Mouse (Mus musculus): ENCODE data around the gene Map3k3.
"Not testable (repeated sequence)": the region's sequence is repeated elsewhere in the genome, so short reads cannot be mapped to it uniquely, and the experiment has no call there.

Map3k3 gene

GRCm38 (mm10) chr11:106191716-106192115 lies 107.3 kb downstream of the Map3k3 start:
- in situ Hi-C loops (cut with MboI; ENCODE audit: low sequenced_read_pairs) = no loop called here

GRCm38 (mm10) chr11:106192241-106192640 lies 107.8 kb downstream of the Map3k3 start:
- in situ Hi-C loops (cut with MboI; ENCODE audit: low sequenced_read_pairs) = no loop called here

- in situ Hi-C loops (cut with MboI; ENCODE audit: low sequenced_read_pairs) = no loop called here
Measured at GRCm38 (mm10) chr11:106192657-106193370, 108.4 kb downstream of the Map3k3 start.

DNA sequence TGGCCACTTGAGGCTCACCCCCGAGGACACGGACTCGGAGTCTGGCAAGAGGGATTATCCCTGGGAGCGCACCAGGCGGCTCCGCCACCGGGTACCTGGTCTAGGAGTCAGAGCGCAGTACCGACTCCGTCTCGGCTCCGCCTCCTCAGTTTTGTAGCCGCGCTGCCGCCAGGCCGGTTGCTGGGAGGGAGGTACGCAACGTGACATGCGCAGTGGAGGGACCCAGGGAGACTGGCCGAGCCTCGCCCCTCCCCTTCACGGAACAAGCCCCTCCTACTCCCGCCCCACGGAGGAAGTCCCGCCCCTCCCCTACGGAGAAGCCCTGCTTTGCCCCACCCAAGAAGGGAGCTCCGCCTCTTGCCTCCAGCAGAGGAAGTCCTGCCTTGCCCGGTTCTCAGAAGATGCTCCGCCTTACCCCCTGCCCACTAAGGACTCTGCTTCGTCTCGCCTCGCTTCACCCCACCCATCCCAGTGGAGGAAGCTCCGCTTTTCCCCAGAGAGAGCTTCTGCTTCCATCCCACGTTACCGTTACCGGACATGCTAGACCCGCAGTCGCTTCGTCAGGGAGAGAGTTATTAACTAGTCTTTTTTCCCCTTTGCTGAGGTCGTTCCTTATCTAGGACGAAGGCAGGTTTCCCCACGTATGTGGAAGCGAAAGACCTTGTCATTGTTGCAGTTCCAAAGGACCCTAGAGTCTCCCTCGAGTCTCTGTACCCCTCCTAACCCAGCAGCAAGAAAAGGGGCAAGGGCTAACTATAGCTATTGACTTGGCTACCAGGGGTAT lies 109.2 kb downstream of the Map3k3 start:
- in situ Hi-C loops (cut with MboI; ENCODE audit: low sequenced_read_pairs) = no loop called here

GRCm38 (mm10) chr11:106194155-106194541 lies 109.7 kb downstream of the Map3k3 start:
- in situ Hi-C loops (cut with MboI; ENCODE audit: low sequenced_read_pairs) = no loop called here

- in situ Hi-C loops (cut with MboI; ENCODE audit: low sequenced_read_pairs) = no loop called here
Measured at GRCm38 (mm10) chr11:106194891-106195290, 110.5 kb downstream of the Map3k3 start.

DNA sequence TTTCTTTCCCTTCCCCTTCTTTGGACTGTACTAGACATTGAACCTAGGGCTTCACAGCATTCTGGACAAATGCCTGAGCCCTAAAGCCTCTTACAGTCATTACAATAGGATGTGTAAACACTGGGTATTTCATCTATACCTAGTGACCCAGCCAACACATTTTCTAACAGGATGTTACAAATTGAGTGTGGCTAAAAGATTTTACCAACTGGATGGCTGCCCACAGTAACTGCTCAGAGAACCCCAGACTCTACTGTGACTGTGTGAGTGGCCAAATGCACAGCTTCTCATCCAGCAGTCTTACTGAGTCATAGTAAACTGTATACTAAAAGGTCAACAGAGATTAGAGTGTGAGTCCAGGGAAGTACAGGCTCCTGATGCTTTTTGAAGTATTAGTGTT lies 110.9 kb downstream of the Map3k3 start:
- in situ Hi-C loops (cut with MboI; ENCODE audit: low sequenced_read_pairs) = no loop called here

GRCm38 (mm10) chr11:106198277-106198676 lies 113.9 kb downstream of the Map3k3 start:
- in situ Hi-C loops (cut with MboI; ENCODE audit: low sequenced_read_pairs) = no loop called here

DNA sequence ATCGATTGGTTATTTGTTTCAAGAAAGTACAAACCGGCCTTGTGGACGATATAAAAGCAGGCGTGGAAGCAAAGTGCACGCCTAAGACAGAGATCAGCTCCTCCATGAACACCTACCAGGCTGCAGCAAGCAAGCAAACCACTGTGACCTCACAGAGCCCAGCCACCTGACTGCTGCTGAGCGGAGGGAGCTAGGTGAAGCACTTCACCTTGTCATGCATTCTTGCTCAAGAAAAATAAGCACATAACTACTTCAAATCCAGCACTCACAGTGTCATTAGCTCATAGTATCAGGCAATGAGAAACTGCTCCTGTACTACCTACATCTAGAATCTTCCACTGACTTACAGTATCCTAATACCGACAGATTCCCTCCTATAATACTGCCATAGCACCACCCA lies 115.6 kb downstream of the Map3k3 start:
- in situ Hi-C loops (cut with MboI; ENCODE audit: low sequenced_read_pairs) = not testable (repeated sequence)

GRCm38 (mm10) chr11:106200756-106201155 lies 116.3 kb downstream of the Map3k3 start:
- in situ Hi-C loops (cut with MboI; ENCODE audit: low sequenced_read_pairs) = no loop called here

DNA sequence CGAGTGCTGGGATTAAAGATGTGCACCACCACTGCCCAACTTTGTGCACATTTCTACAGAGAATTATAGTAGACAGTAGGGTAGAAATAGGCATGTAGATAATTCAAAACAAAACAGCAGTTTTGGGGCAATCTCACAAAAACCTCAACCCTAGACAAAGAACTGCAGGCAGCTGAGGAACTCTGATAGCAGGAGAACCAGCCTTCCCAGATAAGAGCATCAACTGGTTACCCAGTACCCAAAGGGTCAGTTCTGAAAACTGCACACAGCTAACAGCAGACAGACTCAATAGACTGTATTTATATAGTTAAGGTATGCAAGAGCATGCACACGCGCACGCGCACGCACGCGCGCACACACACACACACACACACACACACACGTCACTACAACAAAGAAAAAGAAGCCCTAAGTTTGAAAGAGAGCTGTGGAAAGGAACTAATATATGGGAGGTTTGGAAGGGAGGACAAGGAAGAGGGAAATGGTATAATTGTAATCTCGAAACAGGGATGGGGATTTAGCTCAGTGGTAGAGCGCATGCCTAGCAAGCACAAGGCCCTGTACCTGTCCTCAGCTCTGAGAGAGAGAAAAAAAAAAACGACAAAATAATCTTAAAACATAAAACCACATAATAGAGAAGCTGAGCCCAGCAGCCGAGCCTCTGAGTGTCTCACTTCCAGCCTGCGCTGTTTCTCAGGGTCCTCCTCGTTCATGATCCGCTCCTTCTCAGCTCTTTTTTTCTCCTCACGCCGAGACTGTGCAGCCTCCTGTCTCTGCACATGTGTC lies 117.1 kb downstream of the Map3k3 start:
- in situ Hi-C loops (cut with MboI; ENCODE audit: low sequenced_read_pairs) = no loop called here

DNA sequence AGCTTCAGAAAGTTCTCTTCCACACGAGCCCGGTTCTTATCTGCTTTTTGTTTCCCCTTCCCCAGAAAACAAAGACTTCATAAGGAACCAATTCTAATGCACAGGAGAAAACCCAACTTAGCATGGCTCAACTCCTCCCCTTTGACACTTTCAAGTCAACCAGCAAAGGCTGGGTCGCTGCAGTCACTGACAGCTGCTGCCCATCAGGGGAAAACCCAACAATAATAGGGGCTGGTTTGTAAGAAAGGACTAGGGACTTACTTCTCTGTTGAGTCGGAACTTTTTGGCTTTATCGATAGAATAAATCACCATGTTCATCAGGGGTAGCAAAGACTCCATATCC lies 117.7 kb downstream of the Map3k3 start, which contains the start of gene Strada:
Gene Strada (minus strand): TSS at position 46 of the 343 bp plus-strand sequence.
- in situ Hi-C loops (cut with MboI; ENCODE audit: low sequenced_read_pairs) = no loop called here
